Mouse (Mus musculus): Measurements from ENCODE around the gene Dab2ip. TPM values are rescaled to one million over a fixed set of nuclear protein-coding genes. Genes with fewer than 3 reads are reported as not detected.

Dab2ip gene
- polyA plus RNA-seq, 1 experiment, result 0.40 TPM

- H3K4me3 ChIP-seq (ENCODE audit: insufficient read depth, low read length), result no peak overlapping the region
- H3K27ac ChIP-seq (ENCODE audit: insufficient read depth, low read depth, low read length), result no peak overlapping the region
- H3K4me1 ChIP-seq (ENCODE audit: control insufficient read depth, insufficient read depth, low read length), result no peaks in the 10 kb centered on the region
- TF ChIP-seq CTCF (IDR thresholded peaks at IDR 0.05; ENCODE audit: low read depth, low read length) (no peak), POLR2A (IDR thresholded peaks at IDR 0.05; ENCODE audit: borderline replicate concordance, low read depth, low read length) (no peak)
These were observed 34.8 kb downstream of the Dab2ip start for GRCm38 (mm10) chr2:35592725-35593392.

DNA sequence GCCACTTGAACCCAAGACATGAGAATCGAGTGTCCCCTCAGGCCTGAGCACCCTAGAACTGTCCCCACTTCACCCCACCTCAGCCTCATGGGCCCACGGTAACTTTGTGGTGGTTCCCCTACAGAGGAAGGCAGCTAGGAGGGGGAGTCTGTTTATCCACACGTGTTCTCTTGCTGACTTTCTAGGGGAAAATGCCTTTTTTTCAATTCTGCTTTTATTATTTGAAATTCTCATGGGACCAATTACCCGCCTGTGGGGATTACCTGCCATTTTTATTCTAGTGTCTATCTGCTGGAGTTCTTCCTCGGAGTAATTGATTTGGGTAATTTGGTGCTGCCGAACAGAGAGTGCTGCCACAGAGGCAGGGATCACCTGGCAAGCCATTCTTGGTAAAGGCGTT is 35.8 kb downstream of the Dab2ip start:
- Histone ChIP-seq H3K4me3 (ENCODE audit: insufficient read depth, low read length) (no peak overlapping the region), H3K4me1 (ENCODE audit: control insufficient read depth, insufficient read depth, low read length) (no peaks in the 10 kb centered on the region), H3K27ac (ENCODE audit: insufficient read depth, low read depth, low read length) (no peak overlapping the region)
- TF ChIP-seq POLR2A (IDR thresholded peaks at IDR 0.05; ENCODE audit: borderline replicate concordance, low read depth, low read length), result no peak

GRCm38 (mm10) chr2:35595102-35595501 is 37.0 kb downstream of the Dab2ip start:
- TF ChIP-seq POLR2A (IDR thresholded peaks at IDR 0.05; ENCODE audit: borderline replicate concordance, low read depth, low read length) (no peak), CTCF (IDR thresholded peaks at IDR 0.05; ENCODE audit: low read depth, low read length) (no peak)
- Histone ChIP-seq H3K27ac (ENCODE audit: insufficient read depth, low read depth, low read length) (no peak overlapping the region), H3K4me1 (ENCODE audit: control insufficient read depth, insufficient read depth, low read length) (no peaks in the 10 kb centered on the region), H3K4me3 (ENCODE audit: insufficient read depth, low read length) (no peak overlapping the region)

DNA sequence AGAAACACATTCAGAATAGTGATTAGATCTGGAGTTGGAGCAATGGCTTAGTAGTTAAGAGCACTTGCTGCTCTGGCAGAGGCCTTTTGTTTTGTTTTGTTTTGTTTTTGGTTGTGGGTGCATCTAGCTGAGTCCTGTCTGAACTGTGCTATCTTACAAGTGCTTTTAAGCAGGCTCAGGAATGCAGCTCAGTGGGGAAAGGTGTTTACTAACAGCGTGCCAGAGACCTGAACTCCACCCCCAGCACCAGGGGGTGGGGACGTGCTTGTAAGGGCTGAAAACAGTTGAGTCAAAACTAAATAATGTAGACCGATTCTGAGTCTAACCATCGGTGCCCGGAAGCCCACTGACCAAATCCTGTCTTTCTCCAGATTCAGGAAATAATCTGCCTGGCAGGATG is 37.7 kb downstream of the Dab2ip start:
- Histone ChIP-seq H3K4me1 (ENCODE audit: control insufficient read depth, insufficient read depth, low read length) (no peaks in the 10 kb centered on the region), H3K27ac (ENCODE audit: insufficient read depth, low read depth, low read length) (no peak overlapping the region), H3K4me3 (ENCODE audit: insufficient read depth, low read length) (no peak overlapping the region)
- no peak for TF ChIP-seq POLR2A (IDR thresholded peaks at IDR 0.05; ENCODE audit: borderline replicate concordance, low read depth, low read length)
- no peak for TF ChIP-seq CTCF (IDR thresholded peaks at IDR 0.05; ENCODE audit: low read depth, low read length)

DNA sequence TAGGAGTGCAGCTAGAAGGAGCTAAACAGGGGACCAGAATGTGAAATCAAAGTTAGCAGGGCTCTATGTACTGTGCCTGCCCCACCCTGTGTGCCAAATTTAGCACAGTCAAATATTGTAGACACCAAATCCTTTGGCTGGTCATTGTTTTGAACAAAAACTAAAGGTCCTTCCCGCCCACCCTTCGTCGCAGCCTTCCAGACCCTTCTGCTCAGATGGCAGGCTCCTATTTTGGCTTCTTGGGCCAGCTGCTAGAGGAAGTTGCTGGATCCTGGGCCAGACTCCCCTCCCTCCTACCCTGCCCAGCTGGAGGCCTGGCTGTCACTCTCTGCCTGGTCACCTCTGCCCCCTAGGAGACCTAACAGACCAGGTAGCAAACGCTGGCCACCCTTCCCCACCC is 38.7 kb downstream of the Dab2ip start:
- TF ChIP-seq CTCF (IDR thresholded peaks at IDR 0.05; ENCODE audit: low read depth, low read length) (no peak), POLR2A (IDR thresholded peaks at IDR 0.05; ENCODE audit: borderline replicate concordance, low read depth, low read length) (no peak)
- H3K27ac ChIP-seq (ENCODE audit: insufficient read depth, low read depth, low read length), result no peak overlapping the region
- no peaks in the 10 kb centered on the region for H3K4me1 ChIP-seq (ENCODE audit: control insufficient read depth, insufficient read depth, low read length)
- no peak overlapping the region for H3K4me3 ChIP-seq (ENCODE audit: insufficient read depth, low read length)

- no peak for TF ChIP-seq POLR2A (IDR thresholded peaks at IDR 0.05; ENCODE audit: borderline replicate concordance, low read depth, low read length)
- no peaks in the 10 kb centered on the region for H3K4me1 ChIP-seq (ENCODE audit: control insufficient read depth, insufficient read depth, low read length)
- H3K27ac ChIP-seq (ENCODE audit: insufficient read depth, low read depth, low read length), result no peak overlapping the region
- H3K4me3 ChIP-seq (ENCODE audit: insufficient read depth, low read length), result no peak overlapping the region
These were observed 40.8 kb downstream of the Dab2ip start for GRCm38 (mm10) chr2:35598819-35599218.

GRCm38 (mm10) chr2:35601665-35602064 is 43.6 kb downstream of the Dab2ip start:
- no peaks in the 10 kb centered on the region for H3K4me1 ChIP-seq (ENCODE audit: control insufficient read depth, insufficient read depth, low read length)
- H3K4me3 ChIP-seq (ENCODE audit: insufficient read depth, low read length), result no peak overlapping the region
- TF ChIP-seq POLR2A (IDR thresholded peaks at IDR 0.05; ENCODE audit: borderline replicate concordance, low read depth, low read length), result no peak
- TF ChIP-seq CTCF (IDR thresholded peaks at IDR 0.05; ENCODE audit: low read depth, low read length), result no peak
- H3K27ac ChIP-seq (ENCODE audit: insufficient read depth, low read depth, low read length), result no peak overlapping the region

DNA sequence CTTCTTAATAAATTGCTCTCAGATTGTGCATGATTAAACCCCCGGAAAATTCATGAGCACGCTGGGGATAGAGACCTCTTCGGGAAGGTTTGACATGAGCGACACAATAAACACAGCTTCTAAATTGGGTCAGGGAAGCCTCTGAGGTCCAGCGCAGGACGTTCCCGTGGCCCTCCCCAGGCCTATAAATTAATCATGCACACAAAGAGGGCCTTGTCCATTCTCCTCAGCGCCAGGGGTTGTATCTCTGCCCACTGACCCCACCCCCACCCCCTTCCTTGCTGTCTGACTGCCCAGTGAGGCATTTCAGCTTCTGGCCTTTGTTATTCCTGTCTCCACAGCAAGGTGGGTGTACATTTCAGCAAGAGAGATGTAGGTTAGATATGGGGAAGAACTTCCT is 49.4 kb downstream of the Dab2ip start:
- no peak overlapping the region for H3K4me3 ChIP-seq (ENCODE audit: insufficient read depth, low read length)
- no peak for TF ChIP-seq POLR2A (IDR thresholded peaks at IDR 0.05; ENCODE audit: borderline replicate concordance, low read depth, low read length)
- no peak for TF ChIP-seq CTCF (IDR thresholded peaks at IDR 0.05; ENCODE audit: low read depth, low read length)
- H3K27ac ChIP-seq (ENCODE audit: insufficient read depth, low read depth, low read length), result no peak overlapping the region
- H3K4me1 ChIP-seq (ENCODE audit: control insufficient read depth, insufficient read depth, low read length), result no peaks in the 10 kb centered on the region

DNA sequence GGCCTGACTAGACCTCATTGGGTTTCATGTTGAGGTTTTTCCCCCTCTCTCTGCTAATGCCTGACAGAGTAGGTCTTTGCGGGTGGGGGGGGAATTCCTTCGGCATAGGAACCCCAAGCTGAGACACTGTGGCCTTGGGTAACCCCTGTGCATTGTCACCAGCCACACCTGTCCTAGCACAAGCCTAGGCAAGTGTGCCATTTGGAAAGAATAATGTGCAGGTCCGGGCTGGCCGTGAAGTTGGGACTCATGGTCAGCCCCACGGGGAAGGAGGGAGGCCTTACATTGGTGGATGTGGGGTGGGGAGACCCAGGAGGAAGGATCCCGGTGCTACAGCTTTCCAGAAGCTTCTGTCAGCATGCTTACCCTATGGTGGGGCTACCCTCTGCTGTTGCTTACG is 50.8 kb downstream of the Dab2ip start:
- TF ChIP-seq CTCF (IDR thresholded peaks at IDR 0.05; ENCODE audit: low read depth, low read length) (no peak), POLR2A (IDR thresholded peaks at IDR 0.05; ENCODE audit: borderline replicate concordance, low read depth, low read length) (no peak)
- Histone ChIP-seq H3K4me1 (ENCODE audit: control insufficient read depth, insufficient read depth, low read length) (no peaks in the 10 kb centered on the region), H3K27ac (ENCODE audit: insufficient read depth, low read depth, low read length) (no peak overlapping the region), H3K4me3 (ENCODE audit: insufficient read depth, low read length) (no peak overlapping the region)

DNA sequence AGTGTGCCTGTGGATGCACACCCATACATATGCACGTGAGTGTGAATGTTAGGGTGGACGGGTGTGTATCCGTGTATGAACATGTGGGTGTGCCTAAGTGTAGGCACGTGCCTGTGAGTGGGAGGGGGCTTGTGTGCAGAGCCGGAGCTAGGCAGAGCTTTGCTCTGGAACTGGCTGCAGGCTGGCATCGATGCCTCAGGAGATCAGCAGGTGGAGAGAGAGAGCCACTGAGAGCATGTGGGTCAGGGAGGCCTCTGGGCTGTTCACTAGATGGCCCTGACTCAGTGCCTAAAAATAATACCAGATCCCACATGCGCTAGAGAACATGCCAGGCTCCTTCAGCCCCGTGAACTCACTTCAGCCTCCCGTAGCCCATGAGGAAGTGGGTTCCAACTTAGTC is 51.3 kb downstream of the Dab2ip start:
- no peak for TF ChIP-seq POLR2A (IDR thresholded peaks at IDR 0.05; ENCODE audit: borderline replicate concordance, low read depth, low read length)
- no peak for TF ChIP-seq CTCF (IDR thresholded peaks at IDR 0.05; ENCODE audit: low read depth, low read length)
- Histone ChIP-seq H3K4me3 (ENCODE audit: insufficient read depth, low read length) (no peak overlapping the region), H3K4me1 (ENCODE audit: control insufficient read depth, insufficient read depth, low read length) (no peaks in the 10 kb centered on the region), H3K27ac (ENCODE audit: insufficient read depth, low read depth, low read length) (no peak overlapping the region)
